Mouse (Mus musculus) thymus, adult 2 months (tissue): ENCODE results near the gene Slc45a1.
A peak's percentile ranks its signal among the peaks of the same experiment; 100 is the strongest.

Source experiments
- CTCF ChIP-seq: fragments of 200-500 bp; IDR thresholded peaks from 2 replicates; pipeline ENCODE4 v1.5.1; 2012; ENCODE audit warnings: mild to moderate bottlenecking, control low read depth, low read length, moderate library complexity, borderline replicate concordance; ENCODE audit not compliant: control insufficient read depth, poor library complexity, insufficient read depth; ENCODE audit errors: extremely low read depth
- POLR2A ChIP-seq: fragments of 200-500 bp; IDR thresholded peaks from 2 replicates; pipeline ENCODE4 v1.6.1; 2012; ENCODE audit warnings: mild to moderate bottlenecking, low read length, control low read depth, moderate library complexity; ENCODE audit not compliant: control insufficient read depth, poor library complexity, insufficient read depth; ENCODE audit errors: extremely low read depth

GRCm38 (mm10) chr4:150664726-150665125 is 12.8 kb upstream of the Slc45a1 start:
- TF ChIP-seq POLR2A (no peak), CTCF (peak; percentile 55; the same call in 1 of the 2 replicates)
